Mouse (Mus musculus) brain, embryonic 14.5 days (tissue): Measurements from ENCODE around the gene Vmn1r3.
"Not testable (repeated sequence)": the region's sequence is repeated elsewhere in the genome, so short reads cannot be mapped to it uniquely, and the experiment has no call there.

Experiments
- CTCF ChIP-seq: fragments of 200-500 bp; IDR thresholded peaks from 2 replicates; pipeline ENCODE4 v1.5.1; 2012; ENCODE audit warnings: inconsistent platforms, mild to moderate bottlenecking, moderate library complexity, borderline replicate concordance; ENCODE audit not compliant: insufficient read depth, insufficient read length; ENCODE audit errors: extremely low read depth
- POLR2A ChIP-seq: fragments of 200-500 bp; IDR thresholded peaks from 2 replicates; pipeline ENCODE4 v1.6.1; 2012; ENCODE audit warnings: mild to moderate bottlenecking, inconsistent platforms, borderline replicate concordance; ENCODE audit not compliant: poor library complexity, insufficient read depth, insufficient read length, severe bottlenecking; ENCODE audit errors: extremely low read depth

GRCm38 (mm10) chr4:3216382-3216781, 31.2 kb upstream of the Vmn1r3 start:
- TF ChIP-seq CTCF, POLR2A: not testable (repeated sequence)
